In the genomic region with DNA sequence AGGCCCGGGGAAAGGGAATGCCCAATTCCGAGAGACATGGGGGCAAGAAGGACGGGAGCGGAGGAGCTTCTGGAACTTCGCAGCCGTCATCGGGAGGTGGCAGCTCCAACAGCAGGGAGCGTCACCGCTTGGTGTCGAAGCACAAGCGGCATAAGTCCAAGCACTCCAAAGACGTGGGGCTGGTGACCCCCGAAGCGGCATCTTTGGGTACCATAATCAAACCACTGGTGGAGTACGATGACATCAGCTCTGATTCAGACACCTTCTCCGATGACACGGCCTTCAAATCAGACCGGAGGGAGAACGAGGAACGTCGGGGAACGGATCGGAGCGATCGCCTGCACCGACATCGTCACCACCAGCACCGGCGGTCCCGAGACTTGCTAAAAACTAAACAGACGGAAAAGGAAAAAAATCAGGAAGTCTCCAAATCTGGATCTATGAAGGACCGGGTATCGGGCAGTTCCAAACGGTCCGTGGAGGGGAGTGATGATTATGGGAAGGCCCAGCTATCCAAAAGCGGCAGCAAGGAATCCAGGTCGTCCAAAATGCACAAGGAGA, we compare ENCODE assay signal across 8 mouse cellular contexts. TPM values are rescaled to one million over a fixed set of nuclear protein-coding genes. Genes with fewer than 3 reads are reported as not detected.
A peak's percentile ranks its signal among the peaks of the same experiment; 100 is the strongest.
DNase-seq lines count a peak whose midpoint lies in the region; ATAC-seq and TF ChIP-seq lines count a peak whose summit lies in the region.

No protein-coding gene starts in this region.

- no peaks in the 10 kb centered on the region for H3K36me3 ChIP-seq in forebrain, embryonic 15.5 days
- H3K36me3 ChIP-seq in midbrain, embryonic 11.5 days (ENCODE audit: control insufficient read depth, insufficient read depth, low read length) = no peaks in the 10 kb centered on the region; the same call in 1 of the 2 replicates

- H3K4me3 ChIP-seq in forebrain, embryonic 15.5 days = peak overlapping the region; percentile 97
- H3K4me3 ChIP-seq in layer of hippocampus, adult 2 months = peak overlapping the region; percentile 92
- peak overlapping the region; percentile 92 for H3K4me3 ChIP-seq in midbrain, embryonic 11.5 days (ENCODE audit: low read depth, low read length)

- peak overlapping the region; percentile 99 for H3K9ac ChIP-seq in forebrain, embryonic 15.5 days (replicated peaks)
- H3K9ac ChIP-seq in midbrain, embryonic 11.5 days (ENCODE audit: low read length) = peak overlapping the region; percentile 99

- peak overlapping the region; percentile 100 for H3K27ac ChIP-seq in forebrain, embryonic 15.5 days (replicated peaks)
- peak overlapping the region; percentile 98 for H3K27ac ChIP-seq in layer of hippocampus, adult 2 months
- peak overlapping the region; percentile 100 for H3K27ac ChIP-seq in midbrain, embryonic 11.5 days (ENCODE audit: low read depth, low read length)

- TF ChIP-seq CTCF in layer of hippocampus, adult 2 months (conservative IDR thresholded peaks at IDR 0.05) = no peak; the same call in 1 of the 2 replicates

- under 1% methylated on average over 37 of the region's 37 CpGs for WGBS in forebrain, embryonic 15.5 days
- under 1% methylated on average over 37 of the region's 37 CpGs for WGBS in midbrain, embryonic 11.5 days

- no peaks in the 10 kb centered on the region for H3K9me3 ChIP-seq in forebrain, embryonic 15.5 days
- H3K9me3 ChIP-seq in midbrain, embryonic 11.5 days (ENCODE audit: control insufficient read depth, low read length) = no peaks in the 10 kb centered on the region

- ATAC-seq in forebrain, embryonic 15.5 days (replicated peaks) = peak; percentile 49
- ATAC-seq in midbrain, embryonic 11.5 days (ENCODE audit: low FRiP score) = peak; percentile 47

- H3K27me3 ChIP-seq in forebrain, embryonic 15.5 days = no peaks in the 10 kb centered on the region
- H3K27me3 ChIP-seq in midbrain, embryonic 11.5 days (ENCODE audit: control insufficient read depth, insufficient read depth, low read length) = no peaks in the 10 kb centered on the region

- DNase-seq in adrenal gland, postnatal 25 days = peak; percentile 37
- no peak for DNase-seq in adrenal gland, postnatal 4 days (ENCODE audit: low spot score in 2 of 2)
- peak; percentile 22 to 36 for DNase-seq in right cerebral cortex, postnatal 36 days (ENCODE audit: low spot score in 2 of 2)
- DNase-seq in right cerebral cortex, postnatal 25 days = no peak
- DNase-seq in layer of hippocampus, adult 2 months (ENCODE audit: low spot score in 2 of 2) = peak; percentile 19
- peak; percentile 95 for DNase-seq in midbrain, embryonic 11.5 days (ENCODE audit: low spot score, missing footprints)
- DNase-seq in ovary, adult 18-20 months (ENCODE audit: low spot score) = no peak

- peak overlapping the region; percentile 95 for H3K4me2 ChIP-seq in forebrain, embryonic 15.5 days (replicated peaks)
- peak overlapping the region; percentile 93 for H3K4me2 ChIP-seq in midbrain, embryonic 11.5 days

- H3K4me1 ChIP-seq in forebrain, embryonic 15.5 days = peaks cover 34% of the 10 kb centered on the region
- H3K4me1 ChIP-seq in midbrain, embryonic 11.5 days (ENCODE audit: control insufficient read depth, insufficient read depth, low read length) = peaks cover 6% of the 10 kb centered on the region; the same call in 1 of the 2 replicates

RNA-seq across cellular contexts. Expression of gene Cdk12, which starts 0.6 kb away (rescaled TPM):
- total RNA-seq in adrenal gland, postnatal 25 days (2021) = 49.5 and 51.7 TPM in 2 replicates
- 10 to 100 TPM; 50.8 to 53.8 TPM for total RNA-seq in adrenal gland, postnatal 4 days (2021)
- 13.6 and 15.8 TPM in 2 replicates for polyA plus RNA-seq in forebrain, embryonic 15.5 days (2015; fragmentation: Nextera tagmentation; extraction: Ambion mirVana)
- total RNA-seq in layer of hippocampus, adult 2 months (2021) = 10 to 100 TPM; 40.9 to 47.0 TPM
- 11.1 and 12.1 TPM in 2 replicates for polyA plus RNA-seq in midbrain, embryonic 11.5 days (2014; fragmentation: Nextera tagmentation; extraction: Ambion mirVana)

RNA-seq across cellular contexts. Expression of gene Med1, which starts 10.3 kb away (rescaled TPM):
- total RNA-seq in adrenal gland, postnatal 25 days (2021) = 75.4 and 86.1 TPM in 2 replicates
- total RNA-seq in adrenal gland, postnatal 4 days (2021) = 10 to 100 TPM; 60.9 to 62.4 TPM
- polyA plus RNA-seq in forebrain, embryonic 15.5 days (2015; fragmentation: Nextera tagmentation; extraction: Ambion mirVana) = 70.0 and 75.0 TPM in 2 replicates
- total RNA-seq in layer of hippocampus, adult 2 months (2021) = 10 to 100 TPM; 53.4 to 54.5 TPM
- 78.4 and 80.5 TPM in 2 replicates for polyA plus RNA-seq in midbrain, embryonic 11.5 days (2014; fragmentation: Nextera tagmentation; extraction: Ambion mirVana)

RNA-seq across cellular contexts. Expression of gene Fbxl20, which starts 53.2 kb away (rescaled TPM):
- total RNA-seq in adrenal gland, postnatal 25 days (2021) = 27.0 and 41.7 TPM in 2 replicates
- 10 to 100 TPM; 45.0 to 45.6 TPM for total RNA-seq in adrenal gland, postnatal 4 days (2021)
- polyA plus RNA-seq in forebrain, embryonic 15.5 days (2015; fragmentation: Nextera tagmentation; extraction: Ambion mirVana) = 38.4 and 42.0 TPM in 2 replicates
- total RNA-seq in layer of hippocampus, adult 2 months (2021) = 10 to 100 TPM; 33.7 to 34.2 TPM
- polyA plus RNA-seq in midbrain, embryonic 11.5 days (2014; fragmentation: Nextera tagmentation; extraction: Ambion mirVana) = 23.4 and 24.9 TPM in 2 replicates

Comparison
In these comparisons a context has a peak if more than half of its experiments do, and no peak if none do; other contexts are left out.
1. DNase-seq: peak in adrenal gland, postnatal 25 days (single experiment), right cerebral cortex, postnatal 36 days (2 of 2), layer of hippocampus, adult 2 months (2 of 2) and midbrain, embryonic 11.5 days (single experiment); none in adrenal gland, postnatal 4 days (0 of 2), right cerebral cortex, postnatal 25 days (single experiment) and ovary, adult 18-20 months (single experiment).
2. Peak in every context shown above with its lines, with median percentiles within 50 percentile points of each other: H3K27ac ChIP-seq and H3K4me3 ChIP-seq.